Mouse (Mus musculus): Measurements from ENCODE around the gene Fbxo8. TPM values are rescaled to one million over a fixed set of nuclear protein-coding genes. Genes with fewer than 3 reads are reported as not detected.

Fbxo8 gene
- polyA plus RNA-seq (2015; fragmentation: Nextera tagmentation; extraction: Ambion mirVana), result 36.9 and 39.6 TPM in 2 replicates

GRCm38 (mm10) chr8:56550558-56551360 lies at the start of gene Fbxo8, which contains the start of gene Cep44:
Gene Fbxo8 (plus strand): TSS chr8:56551090.
Gene Cep44 (minus strand): TSS chr8:56551047.
- H3K4me2 ChIP-seq, result peak within 1 kb of the TSS; percentile 69
- WGBS, result under 1% methylated on average over 53 of the region's 53 CpGs
- H3K36me3 ChIP-seq, result no peaks in the 10 kb centered on the region
- H3K27ac ChIP-seq, result peak within 1 kb of the TSS; percentile 77
- H3K27me3 ChIP-seq, result no peaks in the 10 kb centered on the region
- peaks cover 8% of the 10 kb centered on the region for H3K4me1 ChIP-seq
- H3K9ac ChIP-seq, result peak within 1 kb of the TSS; percentile 89
- ATAC-seq (ENCODE audit: borderline replicate concordance, extremely low read depth, low FRiP score, low TSS enrichment), result peak; percentile 87
- H3K4me3 ChIP-seq, result peak within 1 kb of the TSS; percentile 94
- H3K9me3 ChIP-seq, result no peaks in the 10 kb centered on the region

DNA sequence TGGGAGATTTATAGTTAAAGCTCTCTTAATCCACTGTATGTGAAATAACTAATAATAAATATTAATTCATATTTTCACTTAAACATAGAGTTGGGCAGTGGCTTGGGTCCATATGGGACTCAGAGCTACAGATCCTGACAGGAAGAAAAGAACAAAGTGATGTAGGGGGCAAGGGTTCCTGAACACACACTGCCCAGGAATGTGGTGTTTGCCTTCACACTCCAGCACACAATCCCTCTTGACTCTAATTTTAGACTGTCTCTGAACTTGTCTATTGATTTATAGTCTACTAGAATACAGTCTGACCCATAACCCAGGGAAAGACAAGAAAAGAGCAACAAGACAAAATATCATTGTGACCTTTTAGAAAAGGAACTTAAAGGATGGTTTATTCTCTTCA lies 49.0 kb upstream of the Fbxo8 start:
- no peak overlapping the region for H3K9ac ChIP-seq
- H3K27me3 ChIP-seq, result no peaks in the 10 kb centered on the region
- H3K4me1 ChIP-seq, result no peaks in the 10 kb centered on the region
- H3K4me2 ChIP-seq, result no peak overlapping the region
- H3K4me3 ChIP-seq, result no peak overlapping the region
- H3K36me3 ChIP-seq, result no peaks in the 10 kb centered on the region
- H3K27ac ChIP-seq, result no peak overlapping the region
- no peak for ATAC-seq (ENCODE audit: borderline replicate concordance, extremely low read depth, low FRiP score, low TSS enrichment)
- H3K9me3 ChIP-seq, result no peaks in the 10 kb centered on the region

- no peaks in the 10 kb centered on the region for H3K9me3 ChIP-seq
- no peak overlapping the region for H3K9ac ChIP-seq
- H3K36me3 ChIP-seq, result no peaks in the 10 kb centered on the region
- no peaks in the 10 kb centered on the region for H3K4me1 ChIP-seq
- H3K27ac ChIP-seq, result no peak overlapping the region
- no peaks in the 10 kb centered on the region for H3K27me3 ChIP-seq
- WGBS, result 43% methylated on average over 3 of the region's 3 CpGs
- H3K4me2 ChIP-seq, result no peak overlapping the region
- H3K4me3 ChIP-seq, result no peak overlapping the region
- no peak for ATAC-seq (ENCODE audit: borderline replicate concordance, extremely low read depth, low FRiP score, low TSS enrichment)
Measured at GRCm38 (mm10) chr8:56508318-56508951, 42.5 kb upstream of the Fbxo8 start.

- no peaks in the 10 kb centered on the region for H3K27me3 ChIP-seq
- H3K4me3 ChIP-seq, result no peak overlapping the region
Measured at GRCm38 (mm10) chr8:56508952-56509479, 41.9 kb upstream of the Fbxo8 start.

GRCm38 (mm10) chr8:56518848-56519247 lies 32.0 kb upstream of the Fbxo8 start:
- Histone ChIP-seq H3K4me2 (no peak overlapping the region), H3K9me3 (no peaks in the 10 kb centered on the region), H3K9ac (no peak overlapping the region), H3K4me1 (no peaks in the 10 kb centered on the region), H3K4me3 (no peak overlapping the region), H3K27ac (no peak overlapping the region), H3K27me3 (no peaks in the 10 kb centered on the region), H3K36me3 (no peaks in the 10 kb centered on the region)
- 74% methylated on average over 6 of the region's 6 CpGs for WGBS
- no peak for ATAC-seq (ENCODE audit: borderline replicate concordance, extremely low read depth, low FRiP score, low TSS enrichment)

More at GRCm38 (mm10) chr8:56508952-56509479, 41.9 kb upstream of the Fbxo8 start:
- no peak overlapping the region for H3K27ac ChIP-seq
- ATAC-seq (ENCODE audit: borderline replicate concordance, extremely low read depth, low FRiP score, low TSS enrichment), result no peak
- no peaks in the 10 kb centered on the region for H3K4me1 ChIP-seq
- no peaks in the 10 kb centered on the region for H3K9me3 ChIP-seq
- 57% methylated on average over 4 of the region's 4 CpGs for WGBS
- H3K4me2 ChIP-seq, result no peak overlapping the region
- no peaks in the 10 kb centered on the region for H3K36me3 ChIP-seq
- H3K9ac ChIP-seq, result no peak overlapping the region

GRCm38 (mm10) chr8:56520249-56520648 lies 30.6 kb upstream of the Fbxo8 start:
- Histone ChIP-seq H3K4me2 (no peak overlapping the region), H3K27me3 (no peaks in the 10 kb centered on the region), H3K4me3 (no peak overlapping the region), H3K9me3 (no peaks in the 10 kb centered on the region), H3K36me3 (no peaks in the 10 kb centered on the region), H3K27ac (no peak overlapping the region), H3K9ac (no peak overlapping the region), H3K4me1 (no peaks in the 10 kb centered on the region)
- 77% methylated on average over 2 of the region's 2 CpGs for WGBS
- ATAC-seq (ENCODE audit: borderline replicate concordance, extremely low read depth, low FRiP score, low TSS enrichment), result no peak

GRCm38 (mm10) chr8:56521051-56521450 lies 29.8 kb upstream of the Fbxo8 start:
- no peaks in the 10 kb centered on the region for H3K9me3 ChIP-seq
- H3K4me2 ChIP-seq, result no peak overlapping the region
- H3K4me3 ChIP-seq, result no peak overlapping the region
- H3K4me1 ChIP-seq, result no peaks in the 10 kb centered on the region
- no peak overlapping the region for H3K27ac ChIP-seq
- ATAC-seq (ENCODE audit: borderline replicate concordance, extremely low read depth, low FRiP score, low TSS enrichment), result no peak
- H3K36me3 ChIP-seq, result no peaks in the 10 kb centered on the region
- WGBS, result 77% methylated on average over 4 of the region's 4 CpGs
- no peaks in the 10 kb centered on the region for H3K27me3 ChIP-seq
- H3K9ac ChIP-seq, result no peak overlapping the region

- no peak for ATAC-seq (ENCODE audit: borderline replicate concordance, extremely low read depth, low FRiP score, low TSS enrichment)
- H3K27me3 ChIP-seq, result no peaks in the 10 kb centered on the region
Measured at GRCm38 (mm10) chr8:56528869-56529268, 22.0 kb upstream of the Fbxo8 start.

DNA sequence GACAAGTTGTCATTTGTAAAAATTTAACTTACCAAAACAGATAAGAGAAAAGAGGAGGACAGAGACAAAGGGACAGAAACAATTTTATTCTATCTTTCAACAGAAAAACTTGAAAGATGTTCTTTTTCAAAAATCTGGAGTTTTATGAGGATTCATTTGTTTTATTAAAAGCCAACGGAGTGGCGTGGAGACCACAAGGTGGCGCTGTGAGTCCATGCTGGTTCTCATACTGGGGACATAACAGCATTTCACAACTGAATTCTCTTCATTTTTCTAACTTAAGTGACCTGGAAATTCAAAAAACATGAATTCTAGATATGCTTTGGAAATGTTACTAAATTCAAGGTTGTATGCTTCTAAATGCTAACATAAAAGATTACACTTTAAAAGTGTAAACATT lies 20.5 kb upstream of the Fbxo8 start:
- Histone ChIP-seq H3K36me3 (peaks cover 9% of the 10 kb centered on the region), H3K27ac (no peak overlapping the region), H3K4me3 (no peak overlapping the region), H3K9me3 (no peaks in the 10 kb centered on the region), H3K4me1 (no peaks in the 10 kb centered on the region), H3K27me3 (no peaks in the 10 kb centered on the region), H3K9ac (no peak overlapping the region), H3K4me2 (no peak overlapping the region)
- ATAC-seq (ENCODE audit: borderline replicate concordance, extremely low read depth, low FRiP score, low TSS enrichment), result no peak
- WGBS, result 4% methylated on average over 3 of the region's 3 CpGs

More at GRCm38 (mm10) chr8:56528869-56529268, 22.0 kb upstream of the Fbxo8 start:
- H3K9me3 ChIP-seq, result no peaks in the 10 kb centered on the region
- H3K27ac ChIP-seq, result no peak overlapping the region
- no peak overlapping the region for H3K4me2 ChIP-seq
- H3K9ac ChIP-seq, result no peak overlapping the region
- H3K36me3 ChIP-seq, result peaks cover 9% of the 10 kb centered on the region
- 84% methylated on average over 6 of the region's 6 CpGs for WGBS
- no peak overlapping the region for H3K4me3 ChIP-seq
- H3K4me1 ChIP-seq, result no peaks in the 10 kb centered on the region

- no peak overlapping the region for H3K4me2 ChIP-seq
- 80% methylated on average over 7 of the region's 7 CpGs for WGBS
- peaks cover 43% of the 10 kb centered on the region for H3K36me3 ChIP-seq
Measured at GRCm38 (mm10) chr8:56540706-56541105, 10.2 kb upstream of the Fbxo8 start.

DNA sequence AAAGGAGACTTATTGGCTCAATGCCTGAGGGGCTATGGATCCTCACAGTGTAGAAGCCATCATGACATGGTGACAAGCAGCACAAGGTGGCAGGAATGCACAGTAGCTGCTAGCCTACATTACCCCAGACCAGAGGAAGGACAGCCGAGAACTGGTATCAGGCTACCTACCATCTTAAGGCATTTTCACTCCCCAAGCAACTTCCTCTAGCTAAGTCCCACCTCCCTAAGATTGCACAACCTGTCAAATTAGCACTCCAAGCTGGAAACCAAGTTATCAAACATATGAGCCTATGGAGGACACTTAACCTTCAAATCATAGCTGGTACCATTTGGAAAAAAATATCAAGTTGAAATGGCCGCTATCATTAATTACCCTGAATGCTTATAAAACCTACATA lies 3.0 kb upstream of the Fbxo8 start:
- ATAC-seq (ENCODE audit: borderline replicate concordance, extremely low read depth, low FRiP score, low TSS enrichment), result no peak
- 86% methylated on average over 2 of the region's 2 CpGs for WGBS
- no peak overlapping the region for H3K9ac ChIP-seq
- peaks cover 9% of the 10 kb centered on the region; the same call in 1 of the 2 replicates for H3K36me3 ChIP-seq
- no peak overlapping the region for H3K4me3 ChIP-seq
- no peak overlapping the region for H3K27ac ChIP-seq
- peaks cover 8% of the 10 kb centered on the region for H3K4me1 ChIP-seq
- no peak overlapping the region for H3K4me2 ChIP-seq
- no peaks in the 10 kb centered on the region for H3K27me3 ChIP-seq
- no peaks in the 10 kb centered on the region for H3K9me3 ChIP-seq

More at GRCm38 (mm10) chr8:56540706-56541105, 10.2 kb upstream of the Fbxo8 start:
- ATAC-seq (ENCODE audit: borderline replicate concordance, extremely low read depth, low FRiP score, low TSS enrichment), result no peak
- Histone ChIP-seq H3K27me3 (no peaks in the 10 kb centered on the region), H3K9me3 (no peaks in the 10 kb centered on the region), H3K4me3 (no peak overlapping the region), H3K4me1 (no peaks in the 10 kb centered on the region), H3K9ac (no peak overlapping the region), H3K27ac (no peak overlapping the region)

DNA sequence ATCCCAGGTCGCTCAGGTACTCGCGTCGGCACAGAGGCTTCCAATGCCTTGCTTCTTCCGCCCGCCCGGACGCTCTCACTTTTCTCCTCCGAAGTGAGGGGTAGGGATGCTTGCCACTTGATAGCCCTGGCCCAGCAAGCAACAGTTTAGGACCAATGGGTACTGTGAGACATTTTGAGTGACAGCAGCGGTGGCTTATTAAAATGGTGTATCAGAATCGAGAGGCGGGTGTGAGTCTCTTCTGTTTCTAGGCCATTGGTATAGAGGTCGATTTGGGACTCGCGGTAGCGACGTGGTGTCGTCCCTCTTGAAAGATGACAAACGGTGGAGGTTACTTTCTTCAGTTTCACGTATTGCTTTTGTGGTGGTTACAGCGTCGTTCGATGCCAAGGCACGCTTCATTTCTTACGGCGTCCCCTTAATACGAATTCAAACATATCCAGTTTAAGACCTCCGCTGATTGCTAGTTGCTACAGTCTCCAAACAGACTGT lies 517 bp downstream of the Fbxo8 start:
- ATAC-seq (ENCODE audit: borderline replicate concordance, extremely low read depth, low FRiP score, low TSS enrichment), result peak; percentile 98
- peak overlapping the region; percentile 89 for H3K9ac ChIP-seq
- H3K27me3 ChIP-seq, result no peaks in the 10 kb centered on the region
- peak overlapping the region; percentile 94 for H3K4me3 ChIP-seq
- under 1% methylated on average over 28 of the region's 28 CpGs for WGBS
- peaks cover 8% of the 10 kb centered on the region for H3K4me1 ChIP-seq
- H3K9me3 ChIP-seq, result no peaks in the 10 kb centered on the region
- peak overlapping the region; percentile 77 for H3K27ac ChIP-seq
- peak overlapping the region; percentile 69 for H3K4me2 ChIP-seq
- H3K36me3 ChIP-seq, result no peaks in the 10 kb centered on the region

Data from lung, embryonic 15.5 days (tissue).